Mouse (Mus musculus) hindbrain, embryonic 11.5 days (tissue): ENCODE data around the gene Ugt8a. TPM values are rescaled to one million over a fixed set of nuclear protein-coding genes. Genes with fewer than 3 reads are reported as not detected.

Experiments used
- ATAC-seq: fragments of 200-750 bp; cut with Nextera tagmentation; 2 replicates; pipeline ENCODE4 v1.8.0; 2017; ENCODE audit warnings: mild to moderate bottlenecking, moderate TSS enrichment, moderate library complexity; ENCODE audit not compliant: low FRiP score
- DNase-seq: peaks from one replicate; pipeline ENCODE4 v3.0.0-alpha.2; 2015; ENCODE audit warnings: low spot score
- H3K27ac ChIP-seq: fragments of 300-500 bp; sonication (generic); 2 replicates; pipeline ENCODE4 v1.5.1; 2014; ENCODE audit warnings: mild to moderate bottlenecking, low read depth, low read length
- H3K27me3 ChIP-seq: fragments of 300-500 bp; sonication (generic); 2 replicates; pipeline ENCODE4 v1.6.1; 2014; ENCODE audit warnings: mild to moderate bottlenecking, low read length, moderate library complexity, mixed read lengths; ENCODE audit not compliant: control insufficient read depth, insufficient read depth
- H3K36me3 ChIP-seq: fragments of 300-500 bp; sonication (generic); 2 replicates; pipeline ENCODE4 v1.6.1; 2014; ENCODE audit warnings: mild to moderate bottlenecking, low read length, moderate library complexity, mixed read lengths; ENCODE audit not compliant: control insufficient read depth, insufficient read depth
- H3K4me1 ChIP-seq: fragments of 300-500 bp; sonication (generic); replicated peaks from 2 replicates; pipeline ENCODE4 v1.6.1; 2014; ENCODE audit warnings: low read length, mixed read lengths; ENCODE audit not compliant: control insufficient read depth, insufficient read depth
- H3K4me2 ChIP-seq: fragments of 300-500 bp; sonication (generic); replicated peaks from 2 replicates; pipeline ENCODE4 v1.6.1; 2014; ENCODE audit warnings: mild to moderate bottlenecking, low read depth, low read length
- H3K4me3 ChIP-seq: fragments of 300-500 bp; sonication (generic); 2 replicates; pipeline ENCODE4 v1.5.1; 2014; ENCODE audit warnings: low read depth, low read length
- H3K9ac ChIP-seq: fragments of 300-500 bp; sonication (generic); 2 replicates; pipeline ENCODE4 v1.6.1; 2014; ENCODE audit warnings: low read depth, low read length
- H3K9me3 ChIP-seq: fragments of 300-500 bp; sonication (generic); 2 replicates; pipeline ENCODE4 v1.6.1; 2016; ENCODE audit warnings: low read length; ENCODE audit not compliant: control insufficient read depth
- whole genome bisulfite sequencing: fragments of 180-500 bp; shearing (Covaris S2); extraction: QIAGEN DNeasy Blood & Tissue Kit; methylation state at CpG from one replicate; pipeline ENCODE4 v1.1.7; 2014; 5-methylcytosine and 5-hydroxymethylcytosine counted together
- polyA plus RNA-seq: library from polyadenylated mRNA; unstranded; fragments of >200 nt; fragmentation: Nextera tagmentation; extraction: Ambion mirVana; gene quantifications from 2 replicates; pipeline ENCODE4 v1.2.1, GENCODE M21; 2014

Ugt8a gene
- polyA plus RNA-seq, 1 experiment from 2014 or later, result 5.0 TPM

- ATAC-seq, result no peak
- 90% methylated on average over 2 of the region's 2 CpGs for WGBS
These were observed 53.5 kb downstream of the Ugt8a start for GRCm38 (mm10) chr3:125884879-125885278.

GRCm38 (mm10) chr3:125884423-125884822 lies 54.0 kb downstream of the Ugt8a start:
- Histone ChIP-seq H3K27ac (no peak overlapping the region), H3K4me1 (no peaks in the 10 kb centered on the region), H3K4me3 (no peak overlapping the region), H3K36me3 (no peaks in the 10 kb centered on the region), H3K4me2 (no peak overlapping the region), H3K27me3 (no peaks in the 10 kb centered on the region), H3K9ac (no peak overlapping the region), H3K9me3 (no peaks in the 10 kb centered on the region)
- ATAC-seq, result no peak
- DNase-seq, result no peak
- WGBS, result 71% methylated on average over 2 of the region's 2 CpGs

More at GRCm38 (mm10) chr3:125884879-125885278, 53.5 kb downstream of the Ugt8a start:
- no peaks in the 10 kb centered on the region for H3K9me3 ChIP-seq
- H3K36me3 ChIP-seq, result no peaks in the 10 kb centered on the region
- no peak overlapping the region for H3K27ac ChIP-seq
- no peaks in the 10 kb centered on the region for H3K27me3 ChIP-seq
- DNase-seq, result no peak
- no peak overlapping the region for H3K4me2 ChIP-seq
- no peaks in the 10 kb centered on the region for H3K4me1 ChIP-seq
- no peak overlapping the region for H3K4me3 ChIP-seq
- no peak overlapping the region for H3K9ac ChIP-seq

GRCm38 (mm10) chr3:125883009-125883408 lies 55.4 kb downstream of the Ugt8a start:
- Histone ChIP-seq H3K9me3 (no peaks in the 10 kb centered on the region), H3K4me2 (no peak overlapping the region), H3K4me1 (no peaks in the 10 kb centered on the region), H3K4me3 (no peak overlapping the region), H3K27ac (no peak overlapping the region), H3K27me3 (no peaks in the 10 kb centered on the region), H3K36me3 (no peaks in the 10 kb centered on the region), H3K9ac (no peak overlapping the region)
- peak; percentile 49; the same call in 1 of the 2 replicates for ATAC-seq
- peak; percentile 1 for DNase-seq

GRCm38 (mm10) chr3:125881835-125882234 lies 56.6 kb downstream of the Ugt8a start:
- DNase-seq, result no peak
- 0 out of 2 replicates have a peak, but pooled peaks have one; percentile 56 for ATAC-seq
- H3K9me3 ChIP-seq, result no peaks in the 10 kb centered on the region
- H3K27ac ChIP-seq, result no peak overlapping the region
- H3K4me3 ChIP-seq, result no peak overlapping the region
- no peak overlapping the region for H3K9ac ChIP-seq
- H3K27me3 ChIP-seq, result no peaks in the 10 kb centered on the region
- no peak overlapping the region for H3K4me2 ChIP-seq
- H3K4me1 ChIP-seq, result no peaks in the 10 kb centered on the region
- no peaks in the 10 kb centered on the region for H3K36me3 ChIP-seq

GRCm38 (mm10) chr3:125874371-125874770 lies 64.0 kb downstream of the Ugt8a start:
- ATAC-seq (no peak), DNase-seq (no peak)
- Histone ChIP-seq H3K9me3 (no peaks in the 10 kb centered on the region), H3K27ac (no peak overlapping the region), H3K4me3 (no peak overlapping the region), H3K4me2 (no peak overlapping the region), H3K9ac (no peak overlapping the region), H3K27me3 (no peaks in the 10 kb centered on the region), H3K36me3 (no peaks in the 10 kb centered on the region), H3K4me1 (no peaks in the 10 kb centered on the region)
- WGBS, result 88% methylated on average over 4 of the region's 4 CpGs

- 90% methylated on average over 4 of the region's 4 CpGs for WGBS
- ATAC-seq, result no peak
- Histone ChIP-seq H3K4me1 (no peaks in the 10 kb centered on the region), H3K4me3 (no peak overlapping the region), H3K4me2 (no peak overlapping the region), H3K27ac (no peak overlapping the region), H3K27me3 (no peaks in the 10 kb centered on the region), H3K36me3 (no peaks in the 10 kb centered on the region), H3K9ac (no peak overlapping the region), H3K9me3 (no peaks in the 10 kb centered on the region)
- no peak for DNase-seq
These were observed 68.5 kb downstream of the Ugt8a start for GRCm38 (mm10) chr3:125869873-125870272.

GRCm38 (mm10) chr3:125861601-125862000 lies 76.8 kb downstream of the Ugt8a start:
- Histone ChIP-seq H3K4me2 (no peak overlapping the region), H3K27me3 (no peaks in the 10 kb centered on the region), H3K9me3 (no peaks in the 10 kb centered on the region), H3K4me1 (no peaks in the 10 kb centered on the region), H3K36me3 (no peaks in the 10 kb centered on the region), H3K4me3 (no peak overlapping the region), H3K9ac (no peak overlapping the region), H3K27ac (no peak overlapping the region)
- 72% methylated on average over 3 of the region's 3 CpGs for WGBS
- DNase-seq (no peak), ATAC-seq (no peak)

- Histone ChIP-seq H3K27me3 (no peaks in the 10 kb centered on the region), H3K36me3 (no peaks in the 10 kb centered on the region), H3K27ac (no peak overlapping the region), H3K9ac (no peak overlapping the region), H3K4me1 (no peaks in the 10 kb centered on the region), H3K4me3 (no peak overlapping the region), H3K4me2 (no peak overlapping the region), H3K9me3 (no peaks in the 10 kb centered on the region)
- ATAC-seq (peak; percentile 60; the same call in 1 of the 2 replicates), DNase-seq (peak; percentile 59)
- WGBS, result 32% methylated on average over 6 of the region's 6 CpGs
These were observed 89.1 kb downstream of the Ugt8a start for GRCm38 (mm10) chr3:125849163-125849872.

- no peak for DNase-seq
- Histone ChIP-seq H3K27ac (no peak overlapping the region), H3K9ac (no peak overlapping the region), H3K36me3 (no peaks in the 10 kb centered on the region), H3K9me3 (no peaks in the 10 kb centered on the region), H3K4me2 (no peak overlapping the region), H3K4me3 (no peak overlapping the region), H3K27me3 (no peaks in the 10 kb centered on the region), H3K4me1 (no peaks in the 10 kb centered on the region)
- no peak for ATAC-seq
- 86% methylated on average over 4 of the region's 4 CpGs for whole genome bisulfite sequencing
These were observed 110.4 kb downstream of the Ugt8a start for GRCm38 (mm10) chr3:125828051-125828450.
